Mouse (Mus musculus): Measurements from ENCODE around the gene Pigu.

The Pigu gene

DNA sequence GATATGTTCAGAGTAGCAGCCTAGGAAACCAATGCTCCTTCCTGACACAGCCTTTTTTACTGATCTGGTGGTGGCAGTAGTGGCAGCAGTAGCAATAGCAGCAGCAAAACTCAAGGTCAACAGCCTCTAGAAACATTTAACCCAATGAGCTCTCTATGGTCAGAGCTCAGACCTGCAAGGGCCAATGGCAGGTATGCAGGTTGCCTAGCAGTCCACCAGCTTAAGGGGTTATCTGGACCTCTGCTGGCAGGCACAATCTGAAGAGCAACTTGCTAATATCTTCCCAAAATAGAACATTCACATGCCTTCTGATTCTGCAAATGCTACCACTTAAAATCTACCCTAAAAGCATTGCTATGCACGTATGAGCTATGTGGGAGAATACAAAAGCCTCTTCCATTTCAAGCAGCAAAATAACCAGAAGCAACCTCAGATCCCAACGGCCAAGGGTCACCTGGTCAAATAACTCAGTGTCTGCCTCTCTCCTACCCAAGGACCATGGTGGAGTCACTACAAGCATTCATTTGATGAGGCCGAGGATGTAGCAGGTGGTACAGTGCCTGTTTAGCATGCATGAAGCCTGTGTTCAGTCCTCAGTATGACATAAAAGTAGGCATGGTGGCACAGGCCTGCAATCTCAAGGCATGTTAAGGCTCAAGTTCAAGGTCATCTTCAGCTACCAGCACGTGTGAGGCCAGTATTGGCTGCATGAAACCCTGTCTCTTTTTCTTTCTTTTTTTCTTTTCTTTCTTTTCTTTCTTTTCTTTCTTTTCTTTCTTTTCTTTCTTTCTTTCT is 69.6 kb downstream of the Pigu start:
- DNase-seq (ENCODE audit: low read depth) = peak; percentile 32

- peak; percentile 53 for DNase-seq (ENCODE audit: low read depth)
These were observed 71.5 kb downstream of the Pigu start for GRCm38 (mm10) chr2:155285744-155286143.

- DNase-seq (ENCODE audit: low read depth) = no peak
These were observed 72.6 kb downstream of the Pigu start for GRCm38 (mm10) chr2:155284647-155285046.

GRCm38 (mm10) chr2:155283793-155284192 is 73.4 kb downstream of the Pigu start:
- DNase-seq (ENCODE audit: low read depth) = no peak

DNA sequence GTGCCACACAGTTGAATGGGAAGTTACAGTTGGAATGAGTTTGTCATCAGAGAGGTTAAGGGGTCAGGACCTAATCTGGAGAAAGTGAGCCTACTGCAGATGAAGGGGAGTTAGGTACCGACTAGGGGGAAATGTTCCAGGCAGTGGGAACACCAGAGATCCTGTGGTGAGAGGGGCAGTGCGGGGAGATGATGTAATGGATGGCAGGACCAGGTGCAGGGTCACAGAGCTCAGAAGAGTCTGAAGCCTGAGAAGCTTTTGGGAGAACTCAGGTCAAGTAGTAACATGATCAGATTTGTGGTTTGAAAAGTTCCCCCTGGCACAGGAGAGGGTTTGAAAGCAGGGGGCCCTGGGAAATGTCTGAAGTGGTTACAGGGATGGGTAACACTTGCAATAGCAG is 77.1 kb downstream of the Pigu start:
- no peak for DNase-seq (ENCODE audit: low read depth)

DNA sequence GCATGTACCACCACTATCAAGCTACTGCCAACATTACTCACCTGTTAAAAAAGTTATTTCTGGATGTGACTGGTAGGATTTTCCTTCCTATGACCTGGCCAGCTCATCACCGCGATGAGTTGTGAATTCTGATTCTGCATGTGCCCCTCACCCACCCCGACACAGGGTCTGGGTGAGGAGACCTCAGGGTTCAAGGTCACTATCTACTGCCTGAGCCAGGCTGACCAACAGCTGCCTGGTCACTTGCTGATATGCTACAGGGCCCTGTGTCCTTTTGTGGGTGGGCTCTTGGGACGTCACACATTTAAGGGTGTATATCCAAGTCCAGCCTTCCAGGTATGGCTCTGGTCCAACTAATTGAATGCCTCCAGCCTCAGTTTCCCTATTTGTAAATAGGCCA is 78.1 kb downstream of the Pigu start:
- no peak for DNase-seq (ENCODE audit: low read depth)

- DNase-seq (ENCODE audit: low read depth) = no peak
These were observed 78.9 kb downstream of the Pigu start for GRCm38 (mm10) chr2:155278361-155278760.

DNA sequence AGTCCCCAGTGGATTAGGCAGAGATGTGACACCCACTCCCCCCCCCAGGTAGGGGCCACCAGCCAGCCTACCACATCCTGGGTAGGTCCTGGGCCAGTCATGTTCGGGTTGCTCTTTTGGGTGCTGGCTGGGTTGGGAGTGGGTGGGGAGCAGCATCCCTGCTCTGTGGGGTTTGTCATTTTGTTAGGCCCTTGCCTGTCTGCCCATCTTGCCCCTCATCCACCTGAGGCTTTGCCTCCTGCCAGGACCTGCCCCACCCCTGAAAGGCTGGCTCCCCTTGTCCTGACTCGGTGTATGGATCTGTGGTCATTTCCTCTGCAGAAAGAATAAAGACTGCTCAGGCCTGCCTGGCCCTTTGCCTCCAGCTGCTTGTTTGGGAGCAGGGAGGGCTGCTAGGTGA is 79.5 kb downstream of the Pigu start:
- no peak for DNase-seq (ENCODE audit: low read depth)

GRCm38 (mm10) chr2:155276621-155277175 is 80.5 kb downstream of the Pigu start:
- no peak for DNase-seq (ENCODE audit: low read depth)

DNA sequence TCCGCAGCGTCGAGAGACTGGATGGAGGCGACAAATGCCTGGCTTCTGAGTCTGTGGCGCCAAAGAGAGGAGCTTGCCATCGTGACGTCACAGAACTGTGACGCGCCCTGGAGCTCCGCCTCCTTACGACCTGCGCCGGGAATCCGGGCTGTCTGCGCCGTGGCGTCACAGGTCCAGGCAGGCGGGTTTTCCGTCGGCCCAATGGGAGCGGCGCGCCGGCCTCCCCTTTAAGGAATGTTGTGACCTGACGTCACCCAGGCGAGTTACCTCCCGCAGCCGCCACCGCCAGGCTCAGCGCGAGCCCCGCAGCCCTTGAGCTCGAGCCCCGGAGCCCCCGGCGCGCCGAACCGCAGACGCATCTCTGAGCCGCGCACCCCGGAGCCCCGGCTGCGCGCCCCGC is 81.0 kb downstream of the Pigu start, which contains the start of gene Map1lc3a:
TSS of gene Map1lc3a (plus strand) at position 103 of the 400 bp plus-strand sequence.
- no peak for DNase-seq (ENCODE audit: low read depth)

GRCm38 (mm10) chr2:155273603-155274002 is 83.6 kb downstream of the Pigu start:
- DNase-seq (ENCODE audit: low read depth) = no peak

- no peak for DNase-seq (ENCODE audit: low read depth)
These were observed 84.6 kb downstream of the Pigu start for GRCm38 (mm10) chr2:155272396-155273170.

GRCm38 (mm10) chr2:155271957-155272356 is 85.3 kb downstream of the Pigu start:
- DNase-seq (ENCODE audit: low read depth) = peak; percentile 63

DNA sequence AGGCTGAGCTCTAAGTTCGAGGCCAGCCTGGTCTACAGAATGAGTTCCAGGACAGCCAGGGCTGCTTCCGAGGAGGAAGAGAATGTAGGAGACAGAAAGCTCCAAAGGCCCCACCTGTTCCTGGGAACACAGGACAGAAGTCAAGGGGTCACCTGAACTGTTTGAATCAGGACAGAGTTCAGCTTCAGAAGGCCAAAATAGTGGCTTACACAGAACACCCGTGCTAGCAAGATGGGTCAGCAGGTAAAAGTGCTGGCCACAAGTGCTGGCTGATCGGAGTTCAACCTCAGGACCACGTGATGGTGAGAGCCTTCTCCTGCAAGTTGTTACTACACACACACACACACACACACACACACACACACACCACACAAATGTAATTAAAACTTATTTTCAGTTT is 90.3 kb downstream of the Pigu start:
- no peak for DNase-seq (ENCODE audit: low read depth)

- DNase-seq (ENCODE audit: low read depth) = no peak
These were observed 91.7 kb downstream of the Pigu start for GRCm38 (mm10) chr2:155265526-155265925.

- no peak for DNase-seq (ENCODE audit: low read depth)
These were observed 107.6 kb downstream of the Pigu start for GRCm38 (mm10) chr2:155249588-155249987.

- no peak for DNase-seq (ENCODE audit: low read depth)
These were observed 108.5 kb downstream of the Pigu start for GRCm38 (mm10) chr2:155248718-155249117.

- no peak for DNase-seq (ENCODE audit: low read depth)
These were observed 109.0 kb downstream of the Pigu start for GRCm38 (mm10) chr2:155248206-155248605.

- DNase-seq (ENCODE audit: low read depth) = no peak
These were observed 111.0 kb downstream of the Pigu start for GRCm38 (mm10) chr2:155246231-155246630.

DNA sequence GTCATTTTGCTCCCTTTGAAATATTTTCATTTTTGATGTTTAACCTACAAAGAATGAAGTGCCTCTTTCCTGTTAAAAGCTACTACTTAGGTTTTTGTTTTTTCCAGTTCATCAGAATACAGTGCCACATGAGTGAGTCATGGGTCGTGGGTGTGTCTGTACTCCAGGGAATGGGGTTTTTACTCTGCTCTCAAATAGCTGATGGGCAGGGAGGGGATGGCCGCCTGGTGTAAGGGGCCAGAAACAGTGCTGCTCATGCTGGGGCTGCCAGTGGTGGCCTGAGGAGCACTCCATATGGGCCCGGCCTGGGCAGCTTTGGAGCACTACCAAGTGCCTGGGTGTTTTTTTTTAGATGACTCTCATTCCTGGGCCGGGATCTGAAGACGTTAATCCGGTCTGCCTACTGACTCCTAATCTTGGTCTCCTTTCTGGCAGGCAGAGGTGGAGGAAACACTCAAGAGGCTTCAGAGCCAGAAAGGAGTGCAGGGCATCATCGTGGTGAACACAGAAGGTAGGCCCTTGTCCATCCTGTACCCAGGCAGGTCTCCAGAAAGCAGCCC is 114.9 kb downstream of the Pigu start:
- DNase-seq (ENCODE audit: low read depth) = peak; percentile 21

DNA sequence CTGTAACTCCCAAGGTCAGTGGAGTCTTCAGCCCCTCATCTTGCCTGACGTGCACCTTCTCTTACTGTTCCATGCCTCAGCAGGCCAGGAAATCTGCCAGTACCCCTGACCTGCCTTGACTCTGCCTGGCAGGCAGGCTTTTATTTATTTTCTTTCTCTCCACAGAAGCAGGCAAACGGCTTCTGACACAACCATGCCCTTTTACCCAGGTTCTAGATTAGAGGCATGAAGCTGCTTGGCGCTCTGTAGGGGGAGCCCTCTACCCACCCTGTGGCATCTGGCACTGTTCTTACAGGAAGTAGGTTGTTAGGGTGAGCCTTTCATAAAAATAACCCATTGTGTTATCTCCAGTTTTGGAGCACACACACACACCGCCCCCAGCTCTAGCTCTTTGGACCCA is 116.3 kb downstream of the Pigu start:
- peak; percentile 73 for DNase-seq (ENCODE audit: low read depth)

DNA sequence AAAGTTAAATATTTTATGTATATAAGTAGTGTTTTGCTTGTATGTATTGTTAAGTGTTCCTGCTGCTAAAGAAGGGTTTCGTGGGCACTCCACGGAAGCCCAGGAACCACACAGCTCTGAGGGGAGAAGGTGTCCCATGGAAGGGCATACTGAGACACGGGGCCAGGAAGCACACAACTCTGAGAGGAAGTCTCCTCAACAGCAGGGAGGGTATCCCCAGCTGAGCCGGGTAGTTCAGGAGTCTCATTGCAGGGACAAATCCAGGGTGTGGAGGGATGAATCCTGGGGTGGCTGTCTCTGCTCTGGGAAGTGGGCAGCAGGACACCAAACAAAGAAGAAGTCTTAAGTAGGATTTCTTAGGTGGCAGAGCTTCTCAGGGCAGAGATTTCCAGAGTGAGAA is 120.0 kb downstream of the Pigu start:
- DNase-seq (ENCODE audit: low read depth) = peak; percentile 25
